Mouse (Mus musculus) testis, adult 2 months (tissue): ENCODE measurements around the gene Gse1.

Experiments
- CTCF ChIP-seq: fragments of 200-500 bp; IDR thresholded peaks from 2 replicates; pipeline ENCODE4 v1.5.1; 2012; ENCODE audit warnings: low read depth, mild to moderate bottlenecking, inconsistent platforms, low read length, moderate library complexity; ENCODE audit not compliant: control insufficient read depth, insufficient read depth, insufficient replicate concordance
- POLR2A ChIP-seq: fragments of 200-500 bp; IDR thresholded peaks from 2 replicates; pipeline ENCODE4 v1.6.1; 2012; ENCODE audit warnings: low read depth, mild to moderate bottlenecking, inconsistent platforms, low read length, moderate library complexity; ENCODE audit not compliant: control insufficient read depth

- TF ChIP-seq CTCF (peak; percentile 74; the same call in 1 of the 2 replicates), POLR2A (no peak)
Measured at GRCm38 (mm10) chr8:120321724-120322123, 93.5 kb downstream of the Gse1 start.
